Mouse (Mus musculus) right cerebral cortex, adult 2 months (tissue): ENCODE measurements at regions not wholly inside any gene's neighbourhood (a gene's known extent, or its start where the extent isn't known, plus 50 kb on each side); places are given as distances from the start of the nearest gene placed in this dataset.

Experiments used
- DNase-seq, 2 experiments: peaks; one replicate each; pipeline ENCODE4 v3.0.0; 2021 to 2022; ENCODE audit warnings: low spot score in 2 of 2

GRCm38 (mm10) chr13:116795041-116795440, 230.3 kb downstream of the Parp8 start:
- DNase-seq: no peak

- no peak for DNase-seq
Measured at GRCm38 (mm10) chr13:116781616-116782015, 243.7 kb downstream of the Parp8 start.

GRCm38 (mm10) chr13:116765491-116765890, 259.8 kb downstream of the Parp8 start:
- peak in 1 of 2 experiments; percentile 12 for DNase-seq

- no peak for DNase-seq
Measured at GRCm38 (mm10) chr13:116759912-116760311, 265.4 kb downstream of the Parp8 start.

GRCm38 (mm10) chr13:116740825-116741224, 284.5 kb downstream of the Parp8 start:
- no peak for DNase-seq

- DNase-seq: no peak
Measured at GRCm38 (mm10) chr13:116723361-116724153, 301.8 kb downstream of the Parp8 start.

GRCm38 (mm10) chr13:116714809-116715208, 310.5 kb downstream of the Parp8 start:
- peak; percentile 61 to 79 for DNase-seq

- DNase-seq: peak; percentile 79 to 81
Measured at GRCm38 (mm10) chr13:116711866-116712593, 313.3 kb downstream of the Parp8 start.

- DNase-seq: peak in 1 of 2 experiments; percentile 5
Measured at GRCm38 (mm10) chr13:116711148-116711865, 314.0 kb downstream of the Parp8 start.

- no peak for DNase-seq
Measured at GRCm38 (mm10) chr13:116709671-116710070, 315.7 kb downstream of the Parp8 start.

GRCm38 (mm10) chr13:116708846-116709245, 316.5 kb downstream of the Parp8 start:
- DNase-seq: no peak

- no peak for DNase-seq
Measured at GRCm38 (mm10) chr13:116708456-116708780, 316.9 kb downstream of the Parp8 start.

GRCm38 (mm10) chr13:116707621-116708455, 317.5 kb downstream of the Parp8 start:
- DNase-seq: no peak

- no peak for DNase-seq
Measured at GRCm38 (mm10) chr13:116706401-116707330, 318.7 kb downstream of the Parp8 start.

GRCm38 (mm10) chr13:116705611-116706386, 319.5 kb downstream of the Parp8 start:
- DNase-seq: no peak

- no peak for DNase-seq
Measured at GRCm38 (mm10) chr13:116688714-116689113, 336.6 kb downstream of the Parp8 start.
